ENCODE assay signal across 9 mouse cellular contexts in the genomic region with DNA sequence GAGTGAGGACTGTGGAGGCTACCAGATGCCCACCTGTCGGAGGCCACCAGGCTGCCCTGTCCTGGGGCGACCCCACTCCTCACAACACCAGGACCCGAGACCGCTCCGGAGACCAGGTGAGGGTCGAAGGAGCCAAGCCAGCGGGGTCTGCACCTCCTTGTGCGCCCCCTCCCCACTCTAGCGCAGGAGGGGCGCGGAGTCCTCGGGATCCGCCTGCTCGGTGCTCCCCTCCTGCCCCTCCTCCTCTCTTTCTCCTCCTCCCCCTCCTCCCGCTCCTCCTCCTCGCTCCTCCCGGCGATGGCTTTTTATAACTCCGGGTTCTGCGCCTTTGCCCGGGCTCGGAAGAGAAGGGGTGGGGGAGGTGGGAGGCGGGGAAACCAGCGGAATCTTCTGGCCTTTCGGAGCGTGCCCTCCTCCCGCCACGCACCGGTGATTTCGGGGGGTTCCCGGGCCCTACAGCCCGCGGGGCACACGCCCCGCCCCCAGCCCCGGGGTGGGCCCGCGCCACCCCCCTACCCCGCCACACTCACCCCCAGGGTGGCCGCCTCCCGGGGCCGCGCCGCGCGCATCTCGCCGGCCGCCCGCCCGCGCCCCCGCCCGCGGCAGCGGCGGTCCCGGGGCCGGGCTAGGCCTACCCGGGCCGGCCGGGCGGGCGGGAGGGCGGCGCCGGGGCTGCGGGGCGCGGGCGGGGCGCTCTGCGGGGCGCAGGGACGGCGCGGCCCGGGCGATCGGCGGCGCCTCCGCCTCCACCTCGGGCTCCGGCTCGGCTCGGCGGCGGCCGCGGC. TPM values are rescaled to one million over a fixed set of nuclear protein-coding genes. Genes with fewer than 3 reads are reported as not detected.
A peak's percentile ranks its signal among the peaks of the same experiment; 100 is the strongest.
DNase-seq lines count a peak whose midpoint lies in the region; ATAC-seq and TF ChIP-seq lines count a peak whose summit lies in the region.
"Had no signal": no experiment of that assay in that cellular context is flagged by ENCODE, and none has a peak within 500 bp of the region (broad histone marks: within the 10 kb centered on the region; RNA-seq: fewer than 3 reads in every experiment).

No protein-coding gene starts in this region.

- WGBS in heart, adult 2 months = 5% methylated on average over 83 of the region's 91 CpGs
- WGBS in kidney, embryonic 14.5 days = 1% methylated on average over 54 of the region's 91 CpGs
- WGBS in liver, postnatal 0 days (ENCODE audit: insufficient replicate concordance) = 2% methylated on average over 42 of the region's 91 CpGs
- 5% methylated on average over 81 of the region's 91 CpGs for WGBS in small intestine, adult 2 months
- WGBS in thymus, adult 2 months = 21% methylated on average over 81 of the region's 91 CpGs

- H3K4me3 ChIP-seq in brown adipose tissue, adult 24 weeks (ENCODE audit: insufficient read depth, low read depth, low read length) = peak overlapping the region; percentile 63
- peak overlapping the region; percentile 64 for H3K4me3 ChIP-seq in heart, adult 2 months
- H3K4me3 ChIP-seq in kidney, embryonic 14.5 days (ENCODE audit: low read length) = peak overlapping the region; percentile 52
- peak overlapping the region; percentile 54 for H3K4me3 ChIP-seq in liver, postnatal 0 days (ENCODE audit: low read depth, low read length)
- peak overlapping the region; percentile 60 for H3K4me3 ChIP-seq in small intestine, adult 2 months (ENCODE audit: low read depth, low read length)
- H3K4me3 ChIP-seq in thymus, adult 2 months (ENCODE audit: control insufficient read depth, insufficient read depth, low read length) = no peak overlapping the region

- TF ChIP-seq EP300 in heart, adult 2 months (IDR thresholded peaks at IDR 0.05; ENCODE audit: insufficient read depth, low read depth, low read length) = no peak
- no peak for TF ChIP-seq EP300 in liver, postnatal 0 days (IDR thresholded peaks at IDR 0.05; ENCODE audit: low read depth)

- TF ChIP-seq CTCF in heart, adult 2 months (IDR thresholded peaks at IDR 0.05) = no peak
- TF ChIP-seq CTCF in liver, postnatal 0 days (IDR thresholded peaks at IDR 0.05; ENCODE audit: low read depth) = no peak
- TF ChIP-seq CTCF in small intestine, adult 2 months (IDR thresholded peaks at IDR 0.05; ENCODE audit: extremely low read depth, insufficient read length, insufficient replicate concordance, low read depth, low read length) = no peak
- no peak; the same call in 1 of the 2 replicates for TF ChIP-seq CTCF in thymus, adult 2 months (IDR thresholded peaks at IDR 0.05; ENCODE audit: borderline replicate concordance, control insufficient read depth, extremely low read depth, insufficient read depth, low read length, poor library complexity)

- peak; percentile 20; the same call in 1 of the 2 replicates for TF ChIP-seq POLR2A in heart, adult 2 months (IDR thresholded peaks at IDR 0.05; ENCODE audit: insufficient read depth, low read depth, low read length)
- TF ChIP-seq POLR2A in small intestine, adult 2 months (IDR thresholded peaks at IDR 0.05; ENCODE audit: low read depth, low read length) = no peak
- no peak for TF ChIP-seq POLR2A in thymus, adult 2 months (IDR thresholded peaks at IDR 0.05; ENCODE audit: control insufficient read depth, extremely low read depth, insufficient read depth, low read length, poor library complexity)

- H3K9me3 ChIP-seq in kidney, embryonic 14.5 days (ENCODE audit: control insufficient read depth, low read length) = no peaks in the 10 kb centered on the region
- no peaks in the 10 kb centered on the region for H3K9me3 ChIP-seq in liver, postnatal 0 days (ENCODE audit: low read length)

- intact Hi-C loops in heart, adult 2 months (cut with DNase I) = loop anchor here (1.0 to 2.0 kb wide), 3 partner anchors 14 to 77 kb away; no protein-coding TSS in a partner anchor

- peak overlapping the region; percentile 96 for H3K4me2 ChIP-seq in kidney, embryonic 14.5 days (replicated peaks; ENCODE audit: low read depth, low read length)
- H3K4me2 ChIP-seq in liver, postnatal 0 days (ENCODE audit: low read depth, low read length) = peak overlapping the region; percentile 71

- H3K9ac ChIP-seq in heart, adult 2 months (ENCODE audit: low read depth, low read length) = peak overlapping the region; percentile 69
- H3K9ac ChIP-seq in kidney, embryonic 14.5 days (ENCODE audit: low read depth, low read length) = peak overlapping the region; percentile 63
- H3K9ac ChIP-seq in liver, postnatal 0 days (replicated peaks) = no peak overlapping the region

- peak; percentile 58 for ATAC-seq in kidney, embryonic 14.5 days (ENCODE audit: low FRiP score, low TSS enrichment)
- ATAC-seq in liver, postnatal 0 days = peak; percentile 23

- H3K36me3 ChIP-seq in heart, adult 2 months (ENCODE audit: control insufficient read depth, insufficient read depth, low read length) = peaks cover 3% of the 10 kb centered on the region; the same call in 1 of the 2 replicates
- H3K36me3 ChIP-seq in kidney, embryonic 14.5 days (ENCODE audit: control insufficient read depth, insufficient read depth, low read length) = no peaks in the 10 kb centered on the region
- H3K36me3 ChIP-seq in liver, postnatal 0 days (replicated peaks; ENCODE audit: insufficient read depth, low read length) = no peaks in the 10 kb centered on the region
- H3K36me3 ChIP-seq in small intestine, adult 2 months (ENCODE audit: control insufficient read depth, insufficient read depth, low read length) = no peaks in the 10 kb centered on the region
- H3K36me3 ChIP-seq in thymus, adult 2 months (ENCODE audit: control insufficient read depth, insufficient read depth, low read length) = no peaks in the 10 kb centered on the region

- H3K27ac ChIP-seq in brown adipose tissue, adult 24 weeks (replicated peaks; ENCODE audit: low read depth, low read length) = no peak overlapping the region
- peak overlapping the region; percentile 81 for H3K27ac ChIP-seq in heart, adult 2 months
- H3K27ac ChIP-seq in kidney, embryonic 14.5 days (ENCODE audit: low read depth, low read length) = no peak overlapping the region
- no peak overlapping the region for H3K27ac ChIP-seq in liver, postnatal 0 days (ENCODE audit: low read depth)
- H3K27ac ChIP-seq in small intestine, adult 2 months (ENCODE audit: insufficient read depth, low read depth, low read length) = no peak overlapping the region
- no peak overlapping the region for H3K27ac ChIP-seq in thymus, adult 2 months (ENCODE audit: control insufficient read depth, insufficient read depth, low read length)

- H3K4me1 ChIP-seq in brown adipose tissue, adult 24 weeks (ENCODE audit: control insufficient read depth, insufficient read depth, insufficient read length, low read length) = peaks cover 16% of the 10 kb centered on the region
- peaks cover 16% of the 10 kb centered on the region for H3K4me1 ChIP-seq in heart, adult 2 months (ENCODE audit: control insufficient read depth, insufficient read depth, low read length)
- peaks cover 22% of the 10 kb centered on the region; the same call in 1 of the 2 replicates for H3K4me1 ChIP-seq in kidney, embryonic 14.5 days (ENCODE audit: control insufficient read depth, insufficient read depth, low read length)
- peaks cover 14% of the 10 kb centered on the region for H3K4me1 ChIP-seq in liver, postnatal 0 days (ENCODE audit: insufficient read depth)
- peaks cover 6% of the 10 kb centered on the region for H3K4me1 ChIP-seq in small intestine, adult 2 months (ENCODE audit: control insufficient read depth, insufficient read depth, insufficient read length, low read length)
- H3K4me1 ChIP-seq in thymus, adult 2 months (replicated peaks; ENCODE audit: control insufficient read depth, insufficient read depth, low read length) = peaks cover 13% of the 10 kb centered on the region; the same call in 1 of the 2 replicates

- no peaks in the 10 kb centered on the region for H3K79me2 ChIP-seq in heart, adult 2 months (replicated peaks; ENCODE audit: control insufficient read depth, insufficient read depth, low read length)

- H3K27me3 ChIP-seq in heart, adult 2 months (ENCODE audit: control insufficient read depth, insufficient read depth, low read length) = no peaks in the 10 kb centered on the region
- peaks cover 30% of the 10 kb centered on the region for H3K27me3 ChIP-seq in kidney, embryonic 14.5 days (ENCODE audit: control insufficient read depth, insufficient read depth, low read length)
- peaks cover 47% of the 10 kb centered on the region for H3K27me3 ChIP-seq in liver, postnatal 0 days (ENCODE audit: insufficient read depth, low read length)
- H3K27me3 ChIP-seq in small intestine, adult 2 months (ENCODE audit: control insufficient read depth, insufficient read depth, low read length) = peaks cover 24% of the 10 kb centered on the region
- peaks cover 16% of the 10 kb centered on the region for H3K27me3 ChIP-seq in thymus, adult 2 months (ENCODE audit: control insufficient read depth, insufficient read depth, low read length)

- peak; percentile 33 for DNase-seq in ovary, postnatal 36 days (ENCODE audit: low spot score)
- DNase-seq in ovary, postnatal 10 days (ENCODE audit: low spot score) = no peak
- DNase-seq in heart, adult 2 months = peak; percentile 67 to 72
- no peak for DNase-seq in liver, postnatal 0 days
- no peak for DNase-seq in thymus, adult 2 months

RNA-seq across cellular contexts. Expression of a gene that starts 0.5 kb away (rescaled TPM):
- 48.2 and 67.9 TPM in 2 replicates for polyA plus RNA-seq in brown adipose tissue, adult 24 weeks (2012; ENCODE audit: insufficient read depth, insufficient read length, missing spikeins)
- 10 to 100 TPM; 32.8 to 38.8 TPM for total RNA-seq in heart, adult 2 months (2021)
- polyA plus RNA-seq in heart, adult 2 months (2012; rRNA removed) = 17.2 and 19.2 TPM in 2 replicates
- polyA plus RNA-seq in kidney, embryonic 14.5 days (2014; fragmentation: Nextera tagmentation; extraction: Ambion mirVana) = 1.5 and 1.7 TPM in 2 replicates
- polyA plus RNA-seq in liver, postnatal 0 days (2015; fragmentation: Nextera tagmentation; extraction: Ambion mirVana) = 0.11 and 0.21 TPM in 2 replicates
- polyA plus RNA-seq in small intestine, adult 2 months (2012; rRNA removed) = 2.2 and 2.7 TPM in 2 replicates
- 1.7 and 2.1 TPM in 2 replicates for polyA plus RNA-seq in thymus, adult 2 months (2012; rRNA removed)
- polyA plus RNA-seq: erythroblast, embryonic 14.5 days had no signal

RNA-seq across cellular contexts. Expression of a gene that starts 50.9 kb away (rescaled TPM):
- polyA plus RNA-seq in brown adipose tissue, adult 24 weeks (2012; ENCODE audit: insufficient read depth, insufficient read length, missing spikeins) = 2.0 and 4.3 TPM in 2 replicates
- total RNA-seq in heart, adult 2 months (2021) = 10 to 100 TPM; 16.3 to 17.7 TPM
- polyA plus RNA-seq in heart, adult 2 months (2012; rRNA removed) = 31.3 and 32.1 TPM in 2 replicates
- 15.5 and 18.0 TPM in 2 replicates for polyA plus RNA-seq in kidney, embryonic 14.5 days (2014; fragmentation: Nextera tagmentation; extraction: Ambion mirVana)
- 1.1 and 1.8 TPM in 2 replicates for polyA plus RNA-seq in liver, postnatal 0 days (2015; fragmentation: Nextera tagmentation; extraction: Ambion mirVana)
- polyA plus RNA-seq in small intestine, adult 2 months (2012; rRNA removed) = 3.2 and 5.2 TPM in 2 replicates
- 6.1 and 9.9 TPM in 2 replicates for polyA plus RNA-seq in thymus, adult 2 months (2012; rRNA removed)
- polyA plus RNA-seq: erythroblast, embryonic 14.5 days had no signal

Comparison
In these comparisons a context has a peak if more than half of its experiments do, and no peak if none do; other contexts are left out.
1. DNase-seq: peak in ovary, postnatal 36 days (single experiment) and heart, adult 2 months (2 of 2); none in ovary, postnatal 10 days (single experiment), liver, postnatal 0 days (single experiment) and thymus, adult 2 months (single experiment).